Mouse (Mus musculus) stomach, postnatal 0 days (tissue): Measurements from ENCODE around the gene Wtap. TPM values are rescaled to one million over a fixed set of nuclear protein-coding genes. Genes with fewer than 3 reads are reported as not detected.
A peak's percentile ranks its signal among the peaks of the same experiment; 100 is the strongest.
"Not testable (repeated sequence)": the region's sequence is repeated elsewhere in the genome, so short reads cannot be mapped to it uniquely, and the experiment has no call there.

ENCODE experiments used
- ATAC-seq: fragments of 200-750 bp; cut with Nextera tagmentation; 2 replicates; pipeline ENCODE4 v1.8.0; 2017; ENCODE audit not compliant: low FRiP score, low TSS enrichment
- DNase-seq: peaks from one replicate; pipeline ENCODE4 v3.0.0-alpha.2; 2016; ENCODE audit warnings: low spot score
- H3K27ac ChIP-seq: fragments of 300-500 bp; sonication (generic); replicated peaks from 2 replicates; pipeline ENCODE4 v1.5.1; 2014; ENCODE audit warnings: mild to moderate bottlenecking, control low read depth
- H3K27me3 ChIP-seq: fragments of 300-500 bp; sonication (generic); 2 replicates; pipeline ENCODE4 v1.6.1; 2014; ENCODE audit warnings: low read length; ENCODE audit not compliant: control insufficient read depth, insufficient read depth
- H3K36me3 ChIP-seq: fragments of 300-500 bp; sonication (generic); 2 replicates; pipeline ENCODE4 v1.6.1; 2014; ENCODE audit warnings: low read length, mixed read lengths; ENCODE audit not compliant: control insufficient read depth, insufficient read depth
- H3K4me1 ChIP-seq: fragments of 300-500 bp; sonication (generic); replicated peaks from 2 replicates; pipeline ENCODE4 v1.6.1; 2014; ENCODE audit warnings: antibody characterized with exemption; ENCODE audit not compliant: control insufficient read depth, insufficient read depth
- H3K4me2 ChIP-seq: fragments of 300-500 bp; sonication (generic); replicated peaks from 2 replicates; pipeline ENCODE4 v1.6.1; 2014; ENCODE audit warnings: low read depth, mild to moderate bottlenecking, control low read depth, moderate library complexity
- H3K4me3 ChIP-seq: fragments of 300-500 bp; sonication (generic); 2 replicates; pipeline ENCODE4 v1.5.1; 2014; ENCODE audit warnings: low read depth, low read length, control low read depth
- H3K9ac ChIP-seq: fragments of 300-500 bp; sonication (generic); 2 replicates; pipeline ENCODE4 v1.6.1; 2014; ENCODE audit warnings: mild to moderate bottlenecking, low read length, control low read depth, mixed read lengths
- H3K9me3 ChIP-seq: fragments of 300-500 bp; sonication (generic); 2 replicates; pipeline ENCODE4 v1.6.1; 2016; ENCODE audit warnings: low read length; ENCODE audit not compliant: control insufficient read depth
- CTCF ChIP-seq: IDR thresholded peaks from 2 replicates; pipeline ENCODE4 v1.5.1; 2016; ENCODE audit warnings: antibody characterized with exemption, low read depth, mild to moderate bottlenecking, moderate library complexity
- EP300 ChIP-seq: optimal IDR thresholded peaks from 2 replicates; pipeline ENCODE3; 2016; ENCODE audit warnings: antibody characterized with exemption
- WGBS: fragments of 180-500 bp; shearing (Covaris S2); extraction: QIAGEN DNeasy Blood & Tissue Kit; methylation state at CpG from one replicate; pipeline ENCODE4 v1.1.7; 2014; 5-methylcytosine and 5-hydroxymethylcytosine counted together
- polyA plus RNA-seq: library from polyadenylated mRNA; unstranded; fragments of >200 nt; fragmentation: Nextera tagmentation; extraction: Ambion mirVana; gene quantifications from 2 replicates; pipeline ENCODE4 v1.2.1, GENCODE M21; 2015

The Wtap gene
- polyA plus RNA-seq, 1 experiment from 2014 or later: 75.2 TPM

GRCm38 (mm10) chr17:12983988-12984387, 10.0 kb downstream of the Wtap start:
- H3K4me3 ChIP-seq: no peak overlapping the region
- no peak for ATAC-seq
- no peak overlapping the region for H3K9ac ChIP-seq
- H3K36me3 ChIP-seq: peaks cover 19% of the 10 kb centered on the region
- no peak for TF ChIP-seq CTCF
- TF ChIP-seq EP300: no peak
- H3K27ac ChIP-seq: no peak overlapping the region
- H3K9me3 ChIP-seq: no peaks in the 10 kb centered on the region
- no peak for DNase-seq
- H3K4me2 ChIP-seq: no peak overlapping the region
- H3K4me1 ChIP-seq: no peaks in the 10 kb centered on the region
- 71% methylated on average over 2 of the region's 2 CpGs for WGBS
- no peaks in the 10 kb centered on the region for H3K27me3 ChIP-seq

DNA sequence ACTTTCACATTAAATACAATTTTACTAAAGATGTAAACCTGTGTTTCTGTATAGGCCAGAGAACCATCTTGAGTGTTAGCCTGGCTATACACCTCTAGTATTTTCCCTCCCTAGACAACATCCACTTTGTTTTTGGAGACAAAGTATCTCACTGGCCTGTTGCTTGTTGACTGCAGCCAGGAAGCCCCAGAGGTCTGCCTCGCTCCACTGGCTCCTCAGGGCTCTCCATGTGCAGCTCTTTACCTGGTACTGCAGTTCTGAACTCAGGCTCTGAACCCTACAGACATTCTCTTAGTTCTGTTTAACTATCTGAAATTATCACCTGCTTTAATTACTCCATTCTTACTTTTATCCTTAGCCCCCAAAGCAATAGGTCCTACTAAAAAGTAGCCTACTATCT, 15.4 kb downstream of the Wtap start:
- DNase-seq (no peak), ATAC-seq (no peak)
- Histone ChIP-seq H3K9me3 (no peaks in the 10 kb centered on the region), H3K36me3 (peaks cover 29% of the 10 kb centered on the region), H3K27me3 (no peaks in the 10 kb centered on the region), H3K4me3 (no peak overlapping the region), H3K4me1 (no peaks in the 10 kb centered on the region), H3K27ac (no peak overlapping the region), H3K4me2 (no peak overlapping the region), H3K9ac (no peak overlapping the region)
- 100% methylated on average over 1 of the region's 1 CpGs for WGBS
- TF ChIP-seq CTCF (no peak), EP300 (no peak)

- no peak overlapping the region for H3K9ac ChIP-seq
- no peak overlapping the region for H3K4me3 ChIP-seq
- H3K9me3 ChIP-seq: no peaks in the 10 kb centered on the region
- peaks cover 18% of the 10 kb centered on the region for H3K36me3 ChIP-seq
- ATAC-seq (no peak), DNase-seq (no peak)
- H3K4me2 ChIP-seq: no peak overlapping the region
- TF ChIP-seq CTCF (no peak), EP300 (no peak)
- H3K27ac ChIP-seq: no peak overlapping the region
- 71% methylated on average over 2 of the region's 2 CpGs for WGBS
- H3K4me1 ChIP-seq: no peaks in the 10 kb centered on the region
- H3K27me3 ChIP-seq: no peaks in the 10 kb centered on the region
These were observed 20.1 kb downstream of the Wtap start for GRCm38 (mm10) chr17:12973851-12974250.

GRCm38 (mm10) chr17:12967173-12967572, 26.8 kb downstream of the Wtap start:
- DNase-seq (no peak), ATAC-seq (no peak)
- Histone ChIP-seq H3K27ac (no peak overlapping the region), H3K4me3 (no peak overlapping the region), H3K9ac (no peak overlapping the region), H3K4me1 (no peaks in the 10 kb centered on the region), H3K9me3 (no peaks in the 10 kb centered on the region), H3K36me3 (peaks cover 14% of the 10 kb centered on the region), H3K27me3 (no peaks in the 10 kb centered on the region), H3K4me2 (no peak overlapping the region)
- no peak for TF ChIP-seq CTCF
- TF ChIP-seq EP300: no peak
- 89% methylated on average over 2 of the region's 2 CpGs for WGBS

GRCm38 (mm10) chr17:12963476-12963875, 30.5 kb downstream of the Wtap start:
- TF ChIP-seq CTCF: no peak
- TF ChIP-seq EP300: no peak
- 59% methylated on average over 3 of the region's 3 CpGs for WGBS

GRCm38 (mm10) chr17:12960331-12960873, 33.6 kb downstream of the Wtap start, which contains the start of gene Acat2:
Gene Acat2, minus strand, starts transcription at chr17:12960747.
- ATAC-seq (peak; percentile 98), DNase-seq (peak; percentile 94)
- TF ChIP-seq EP300 (no peak), CTCF (no peak)
- Histone ChIP-seq H3K9ac (peak within 1 kb of the TSS; percentile 64), H3K4me3 (peak within 1 kb of the TSS; percentile 72), H3K4me1 (no peaks in the 10 kb centered on the region), H3K27ac (peak within 1 kb of the TSS; percentile 81), H3K4me2 (peak within 1 kb of the TSS; percentile 69), H3K9me3 (no peaks in the 10 kb centered on the region), H3K36me3 (no peaks in the 10 kb centered on the region), H3K27me3 (no peaks in the 10 kb centered on the region)
- under 1% methylated on average over 40 of the region's 42 CpGs for WGBS

More at GRCm38 (mm10) chr17:12963476-12963875, 30.5 kb downstream of the Wtap start:
- H3K4me3 ChIP-seq: no peak overlapping the region
- H3K9me3 ChIP-seq: no peaks in the 10 kb centered on the region
- no peak overlapping the region for H3K27ac ChIP-seq
- no peak overlapping the region for H3K9ac ChIP-seq
- no peaks in the 10 kb centered on the region for H3K4me1 ChIP-seq
- H3K4me2 ChIP-seq: no peak overlapping the region
- H3K36me3 ChIP-seq: peaks cover 8% of the 10 kb centered on the region; the same call in 1 of the 2 replicates
- no peaks in the 10 kb centered on the region for H3K27me3 ChIP-seq
- no peak for DNase-seq
- ATAC-seq: no peak

DNA sequence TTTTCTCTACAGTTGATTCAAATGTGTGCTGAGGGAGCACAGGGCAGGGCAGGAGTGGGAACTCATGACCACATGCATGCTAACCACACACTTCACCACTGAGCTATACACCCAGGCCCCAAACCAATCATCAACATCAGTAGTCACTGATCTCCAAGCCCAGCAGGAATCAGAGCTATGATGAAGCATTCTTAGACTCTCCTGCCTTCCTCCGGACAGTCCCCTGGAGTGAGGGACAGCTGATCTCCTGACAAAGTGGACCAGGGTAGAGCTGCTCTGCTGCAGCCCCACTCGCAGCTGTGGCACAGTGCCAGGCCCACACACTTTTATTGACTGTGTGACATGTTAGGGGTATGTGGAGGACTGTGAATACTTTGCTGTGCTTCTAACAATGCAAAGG, 34.6 kb downstream of the Wtap start:
- not testable (repeated sequence) for H3K4me2 ChIP-seq, ATAC-seq

More for the DNA sequence above, 34.6 kb downstream of the Wtap start:
- 29% methylated on average over 1 of the region's 2 CpGs for WGBS
- H3K9me3 ChIP-seq, H3K27ac ChIP-seq, H3K9ac ChIP-seq, H3K4me1 ChIP-seq, H3K36me3 ChIP-seq, H3K27me3 ChIP-seq, H3K4me3 ChIP-seq, DNase-seq: not testable (repeated sequence)
